Mouse (Mus musculus): Measurements from ENCODE around the gene Cinp. TPM values are rescaled to one million over a fixed set of nuclear protein-coding genes. Genes with fewer than 3 reads are reported as not detected.

Cinp gene
- total RNA-seq (2017) = 53.8 and 73.5 TPM in 2 replicates

GRCm38 (mm10) chr12:110889036-110890020 lies at the start of gene Cinp, which contains the start of gene Tecpr2:
TSS of gene Cinp (minus strand) at chr12:110889145.
TSS of gene Tecpr2 (plus strand) at chr12:110889264.
- peak; percentile 96 to 98 for ATAC-seq (replicated peaks in 1 of 2; ENCODE audit: insufficient read depth in 1 of 2, low FRiP score in 2 of 2, low TSS enrichment in 1 of 2, low read depth in 1 of 2, poor library complexity in 2 of 2, severe bottlenecking in 2 of 2)

DNA sequence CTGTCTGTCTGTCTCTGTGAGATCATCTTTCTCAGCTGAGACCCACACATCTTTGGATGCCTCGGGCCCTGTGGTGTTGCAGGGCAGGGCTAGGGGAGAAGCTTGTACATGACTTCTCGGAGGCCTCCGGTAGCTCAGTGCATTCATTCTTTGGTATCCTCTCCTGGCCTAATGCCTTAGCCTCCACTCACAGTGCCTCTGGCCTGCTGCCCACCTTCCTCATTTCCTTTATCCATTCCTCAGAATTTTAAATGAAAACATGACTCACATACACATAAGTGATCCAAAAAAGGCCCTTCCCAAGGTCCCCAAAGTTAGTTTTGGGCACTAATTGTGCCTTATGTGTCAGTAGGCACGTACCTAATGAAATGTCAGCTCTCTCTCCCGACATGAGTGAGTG lies 48.6 kb upstream of the Cinp start:
- no peak for ATAC-seq (replicated peaks in 1 of 2; ENCODE audit: insufficient read depth in 1 of 2, low FRiP score in 2 of 2, low TSS enrichment in 1 of 2, low read depth in 1 of 2, poor library complexity in 2 of 2, severe bottlenecking in 2 of 2)

- peak; percentile 89 to 90 for ATAC-seq (replicated peaks in 1 of 2; ENCODE audit: insufficient read depth in 1 of 2, low FRiP score in 2 of 2, low TSS enrichment in 1 of 2, low read depth in 1 of 2, poor library complexity in 2 of 2, severe bottlenecking in 2 of 2)
These were observed 47.2 kb upstream of the Cinp start for GRCm38 (mm10) chr12:110935983-110936620.

DNA sequence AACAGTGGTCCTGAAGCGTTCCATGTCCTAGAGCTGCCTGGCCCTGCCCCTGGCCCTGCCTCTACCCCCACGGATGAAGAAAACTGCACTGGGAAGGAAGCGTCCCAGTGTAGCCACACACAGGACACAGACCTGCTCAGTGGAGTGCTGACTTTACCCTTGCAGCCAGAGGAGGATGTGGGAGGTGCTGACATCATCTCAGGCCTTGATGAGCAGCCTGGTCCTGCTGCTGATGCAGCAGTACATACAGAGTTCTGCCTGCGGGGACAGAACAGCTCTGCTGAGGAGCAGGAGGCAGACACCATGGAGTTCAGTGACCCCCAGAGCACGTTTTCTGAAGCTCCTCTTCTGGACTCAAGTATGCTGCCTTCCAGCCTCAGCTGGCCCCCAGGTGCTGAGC lies 43.9 kb upstream of the Cinp start:
- ATAC-seq (replicated peaks in 1 of 2; ENCODE audit: insufficient read depth in 1 of 2, low FRiP score in 2 of 2, low TSS enrichment in 1 of 2, low read depth in 1 of 2, poor library complexity in 2 of 2, severe bottlenecking in 2 of 2) = no peak

DNA sequence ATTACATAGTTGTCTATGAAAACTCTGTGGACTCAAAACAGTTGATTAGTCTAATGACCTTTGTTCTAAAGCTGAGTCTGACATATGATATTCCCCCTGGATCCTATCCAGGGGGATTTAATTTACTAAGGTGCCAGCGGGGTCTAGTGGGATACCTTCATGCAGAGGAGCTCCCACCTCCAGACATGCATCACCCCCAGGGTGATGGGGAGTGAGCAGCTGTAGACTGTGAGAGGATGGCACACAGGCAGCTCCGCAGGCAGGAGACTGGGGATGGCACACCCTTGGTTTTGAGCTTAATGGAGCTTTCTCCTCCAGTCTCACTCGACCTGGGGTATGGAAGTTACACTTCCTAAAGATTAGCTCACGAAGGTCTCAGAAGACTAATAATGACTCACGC lies 32.6 kb upstream of the Cinp start:
- ATAC-seq (replicated peaks in 1 of 2; ENCODE audit: insufficient read depth in 1 of 2, low FRiP score in 2 of 2, low TSS enrichment in 1 of 2, low read depth in 1 of 2, poor library complexity in 2 of 2, severe bottlenecking in 2 of 2) = no peak

GRCm38 (mm10) chr12:110920254-110920653 lies 31.3 kb upstream of the Cinp start:
- no peak for ATAC-seq (replicated peaks in 1 of 2; ENCODE audit: insufficient read depth in 1 of 2, low FRiP score in 2 of 2, low TSS enrichment in 1 of 2, low read depth in 1 of 2, poor library complexity in 2 of 2, severe bottlenecking in 2 of 2)

- ATAC-seq (replicated peaks in 1 of 2; ENCODE audit: insufficient read depth in 1 of 2, low FRiP score in 2 of 2, low TSS enrichment in 1 of 2, low read depth in 1 of 2, poor library complexity in 2 of 2, severe bottlenecking in 2 of 2) = no peak
These were observed 26.8 kb upstream of the Cinp start for GRCm38 (mm10) chr12:110915761-110916160.

DNA sequence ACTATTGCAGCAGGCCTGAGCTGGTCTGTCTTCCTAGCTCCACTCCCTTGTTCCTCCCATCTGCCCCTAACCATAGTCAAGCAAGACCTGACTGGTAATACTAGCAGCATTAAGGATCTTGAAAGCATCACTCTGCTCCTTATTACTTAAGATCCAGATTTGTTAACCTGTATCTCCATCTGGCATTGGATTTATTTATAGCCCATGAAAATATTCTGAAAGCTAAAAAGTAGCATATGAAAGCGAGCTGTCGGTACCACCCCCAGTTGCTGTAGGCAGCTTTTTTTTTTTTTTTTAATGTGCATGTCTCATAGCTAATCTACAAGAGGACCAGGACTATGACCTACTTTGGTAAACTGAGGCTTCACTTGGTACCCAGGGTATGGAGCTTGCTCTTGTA lies 21.0 kb upstream of the Cinp start:
- no peak for ATAC-seq (replicated peaks in 1 of 2; ENCODE audit: insufficient read depth in 1 of 2, low FRiP score in 2 of 2, low TSS enrichment in 1 of 2, low read depth in 1 of 2, poor library complexity in 2 of 2, severe bottlenecking in 2 of 2)

GRCm38 (mm10) chr12:110907845-110908244 lies 18.9 kb upstream of the Cinp start:
- ATAC-seq (replicated peaks in 1 of 2; ENCODE audit: insufficient read depth in 1 of 2, low FRiP score in 2 of 2, low TSS enrichment in 1 of 2, low read depth in 1 of 2, poor library complexity in 2 of 2, severe bottlenecking in 2 of 2) = peak; percentile 32 to 53; a peak in 3 of 4 replicates

GRCm38 (mm10) chr12:110903536-110903935 lies 14.6 kb upstream of the Cinp start:
- ATAC-seq (replicated peaks in 1 of 2; ENCODE audit: insufficient read depth in 1 of 2, low FRiP score in 2 of 2, low TSS enrichment in 1 of 2, low read depth in 1 of 2, poor library complexity in 2 of 2, severe bottlenecking in 2 of 2) = no peak

- no peak for ATAC-seq (replicated peaks in 1 of 2; ENCODE audit: insufficient read depth in 1 of 2, low FRiP score in 2 of 2, low TSS enrichment in 1 of 2, low read depth in 1 of 2, poor library complexity in 2 of 2, severe bottlenecking in 2 of 2)
These were observed 13.2 kb upstream of the Cinp start for GRCm38 (mm10) chr12:110902106-110902505.

DNA sequence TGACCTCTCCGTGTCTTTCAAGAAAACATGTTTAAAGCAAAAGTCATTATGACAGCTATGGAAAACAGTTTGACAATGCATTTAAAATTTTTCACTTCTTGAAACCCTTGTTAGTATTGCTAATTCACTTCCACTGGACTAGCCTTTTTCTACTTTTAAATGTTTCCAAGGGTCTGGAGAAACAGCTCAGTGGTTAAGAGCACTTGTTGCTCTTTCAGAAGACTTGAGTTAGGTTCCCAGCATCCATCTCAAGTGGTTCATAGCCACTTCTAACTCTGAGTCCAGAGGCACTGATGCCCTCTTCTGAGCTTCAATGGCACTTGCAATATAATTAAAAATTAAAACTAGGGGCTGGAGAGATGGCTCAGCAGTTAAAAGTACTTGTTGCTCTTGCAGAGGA lies 2.9 kb upstream of the Cinp start:
- no peak for ATAC-seq (replicated peaks in 1 of 2; ENCODE audit: insufficient read depth in 1 of 2, low FRiP score in 2 of 2, low TSS enrichment in 1 of 2, low read depth in 1 of 2, poor library complexity in 2 of 2, severe bottlenecking in 2 of 2)

GRCm38 (mm10) chr12:110888606-110889005 lies 339 bp downstream of the Cinp start:
- ATAC-seq (replicated peaks in 1 of 2; ENCODE audit: insufficient read depth in 1 of 2, low FRiP score in 2 of 2, low TSS enrichment in 1 of 2, low read depth in 1 of 2, poor library complexity in 2 of 2, severe bottlenecking in 2 of 2) = peak in 1 of 2 experiments; percentile 17; a peak in 3 of 4 replicates

- ATAC-seq (replicated peaks in 1 of 2; ENCODE audit: insufficient read depth in 1 of 2, low FRiP score in 2 of 2, low TSS enrichment in 1 of 2, low read depth in 1 of 2, poor library complexity in 2 of 2, severe bottlenecking in 2 of 2) = no peak; a peak in 1 of 4 replicates
These were observed 839 bp downstream of the Cinp start for GRCm38 (mm10) chr12:110888106-110888505.

DNA sequence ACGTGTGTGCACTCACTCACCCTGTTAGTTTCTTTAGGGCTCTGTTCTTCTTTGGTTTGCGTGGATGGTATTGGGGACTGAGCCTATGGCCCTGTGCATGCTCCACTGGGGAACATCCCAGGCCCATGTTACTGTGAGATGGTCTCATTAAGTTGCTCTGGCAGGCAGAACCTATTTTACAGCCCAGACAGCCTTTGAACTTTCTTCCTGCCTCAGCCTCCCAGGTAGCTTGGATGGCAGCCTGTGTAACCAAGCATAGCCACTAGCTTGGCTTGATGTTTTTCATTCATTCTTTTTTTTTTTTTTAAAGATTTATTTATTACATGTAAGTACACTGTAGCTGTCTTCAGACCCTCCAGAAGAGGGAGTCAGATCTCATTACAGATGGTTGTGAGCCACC lies 3.7 kb downstream of the Cinp start:
- ATAC-seq (replicated peaks in 1 of 2; ENCODE audit: insufficient read depth in 1 of 2, low FRiP score in 2 of 2, low TSS enrichment in 1 of 2, low read depth in 1 of 2, poor library complexity in 2 of 2, severe bottlenecking in 2 of 2) = no peak

DNA sequence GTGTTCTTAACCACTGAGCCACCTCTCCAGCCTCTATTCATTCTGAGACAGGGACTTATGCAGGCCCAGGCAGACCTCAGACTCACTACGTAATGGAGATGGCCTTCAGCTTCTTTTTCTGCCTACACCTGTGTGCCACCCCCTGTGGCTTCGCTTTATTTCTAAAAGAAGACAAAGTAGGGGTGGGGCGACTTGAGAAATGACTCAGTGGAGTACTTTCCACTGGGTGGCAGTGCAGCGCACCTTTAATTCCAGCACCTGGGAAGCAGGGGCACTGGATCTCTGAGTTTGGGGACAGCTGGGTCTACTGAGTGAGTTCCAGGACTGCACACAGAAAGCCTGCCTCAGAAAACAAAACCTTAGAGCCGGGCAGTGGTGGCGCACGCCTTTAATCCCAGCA lies 6.7 kb downstream of the Cinp start:
- ATAC-seq (replicated peaks in 1 of 2; ENCODE audit: insufficient read depth in 1 of 2, low FRiP score in 2 of 2, low TSS enrichment in 1 of 2, low read depth in 1 of 2, poor library complexity in 2 of 2, severe bottlenecking in 2 of 2) = no peak

- ATAC-seq (replicated peaks in 1 of 2; ENCODE audit: insufficient read depth in 1 of 2, low FRiP score in 2 of 2, low TSS enrichment in 1 of 2, low read depth in 1 of 2, poor library complexity in 2 of 2, severe bottlenecking in 2 of 2) = no peak
These were observed 13.6 kb downstream of the Cinp start for GRCm38 (mm10) chr12:110875351-110875750.

- ATAC-seq (replicated peaks in 1 of 2; ENCODE audit: insufficient read depth in 1 of 2, low FRiP score in 2 of 2, low TSS enrichment in 1 of 2, low read depth in 1 of 2, poor library complexity in 2 of 2, severe bottlenecking in 2 of 2) = no peak
These were observed 17.7 kb downstream of the Cinp start for GRCm38 (mm10) chr12:110871247-110871646.

Data from hematopoietic stem cell, adult 5-6 weeks (primary cell).